ENCODE assay signal across 8 mouse cellular contexts in the genomic region with DNA sequence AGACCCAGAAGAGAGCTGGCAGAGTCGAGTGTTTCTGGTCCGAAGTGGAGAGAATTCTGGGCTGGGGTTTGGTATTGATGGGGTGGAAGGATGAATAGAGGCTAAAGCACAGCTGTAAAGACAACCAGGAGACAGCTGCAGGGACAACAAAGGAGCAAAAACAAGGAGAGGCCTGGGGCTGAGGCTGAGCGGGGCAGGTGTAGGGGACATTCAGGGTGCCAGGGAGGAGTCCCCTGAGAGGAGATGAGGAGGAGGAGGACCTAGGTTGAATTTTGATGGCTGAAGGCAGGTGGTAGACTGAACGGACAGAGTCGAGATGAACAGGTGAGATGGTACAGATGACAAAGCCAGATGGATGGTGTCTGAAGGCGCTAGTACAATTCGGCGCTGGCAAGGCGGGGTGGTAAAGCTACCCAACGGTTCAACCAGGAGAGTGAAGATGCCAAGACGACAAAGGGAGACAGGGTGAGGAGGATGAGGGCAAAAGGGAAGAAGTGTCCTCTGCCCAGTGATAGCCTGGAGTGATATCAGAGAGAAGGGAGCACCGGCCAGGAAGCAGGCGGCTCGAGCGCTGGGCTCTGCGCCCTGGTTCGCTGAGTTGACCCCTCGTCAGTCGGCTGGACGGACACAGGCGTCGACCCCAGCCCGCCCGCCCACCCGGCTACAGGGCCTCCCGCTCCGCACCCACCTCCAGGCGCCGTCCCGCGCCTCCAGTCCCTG. TPM values are rescaled to one million over a fixed set of nuclear protein-coding genes. Genes with fewer than 3 reads are reported as not detected.
A peak's percentile ranks its signal among the peaks of the same experiment; 100 is the strongest.
DNase-seq lines count a peak whose midpoint lies in the region; ATAC-seq and TF ChIP-seq lines count a peak whose summit lies in the region.

No protein-coding gene starts in this region.

- 0 out of 2 replicates have a peak, but pooled peaks cover 6% of the 10 kb centered on the region for H3K4me1 ChIP-seq in kidney, postnatal 0 days (replicated peaks; ENCODE audit: insufficient read depth, low read length)
- H3K4me1 ChIP-seq in embryonic facial prominence, embryonic 12.5 days, result peaks cover 12% of the 10 kb centered on the region
- H3K4me1 ChIP-seq in hindbrain, embryonic 16.5 days (ENCODE audit: control insufficient read depth, insufficient read depth, low read depth, low read length), result peaks cover 20% of the 10 kb centered on the region
- peaks cover 9% of the 10 kb centered on the region for H3K4me1 ChIP-seq in midbrain, postnatal 0 days (ENCODE audit: insufficient read depth, low read length)

- peak overlapping the region; percentile 47 for H3K27ac ChIP-seq in kidney, postnatal 0 days
- peak overlapping the region; percentile 62; the same call in 1 of the 2 replicates for H3K27ac ChIP-seq in embryonic facial prominence, embryonic 12.5 days
- H3K27ac ChIP-seq in hindbrain, embryonic 16.5 days (ENCODE audit: low read depth, low read length), result peak overlapping the region; percentile 79
- H3K27ac ChIP-seq in midbrain, postnatal 0 days (ENCODE audit: low read depth, low read length), result peak overlapping the region; percentile 85

- no peak for TF ChIP-seq CTCF in kidney, postnatal 0 days (IDR thresholded peaks at IDR 0.05; ENCODE audit: low read depth)
- TF ChIP-seq CTCF in midbrain, postnatal 0 days (IDR thresholded peaks at IDR 0.05), result no peak

- no peak; the same call in 1 of the 2 replicates for ATAC-seq in kidney, postnatal 0 days (replicated peaks; ENCODE audit: low FRiP score, low read depth)
- 0 out of 2 replicates have a peak, but pooled peaks have one; percentile 2 for ATAC-seq in embryonic facial prominence, embryonic 12.5 days (ENCODE audit: insufficient number of reproducible peaks, insufficient read depth, low FRiP score, low TSS enrichment)
- ATAC-seq in hindbrain, embryonic 16.5 days, result peak; percentile 0; the same call in 1 of the 2 replicates
- ATAC-seq in midbrain, postnatal 0 days (ENCODE audit: low FRiP score), result peak; percentile 31

- peak overlapping the region; percentile 78 for H3K9ac ChIP-seq in kidney, postnatal 0 days (ENCODE audit: low read depth, low read length)
- H3K9ac ChIP-seq in embryonic facial prominence, embryonic 12.5 days, result peak overlapping the region; percentile 86
- peak overlapping the region; percentile 88 for H3K9ac ChIP-seq in hindbrain, embryonic 16.5 days (ENCODE audit: low read depth, low read length)
- H3K9ac ChIP-seq in midbrain, postnatal 0 days (replicated peaks; ENCODE audit: low read length, poor library complexity, severe bottlenecking), result peak overlapping the region; percentile 83

- peak overlapping the region; percentile 91 for H3K4me2 ChIP-seq in kidney, postnatal 0 days (ENCODE audit: low read length)
- H3K4me2 ChIP-seq in embryonic facial prominence, embryonic 12.5 days (replicated peaks), result peak overlapping the region; percentile 93
- H3K4me2 ChIP-seq in hindbrain, embryonic 16.5 days (ENCODE audit: low read length), result peak overlapping the region; percentile 68
- H3K4me2 ChIP-seq in midbrain, postnatal 0 days (ENCODE audit: low read depth, low read length, poor library complexity, severe bottlenecking), result peak overlapping the region; percentile 70

- H3K4me3 ChIP-seq in kidney, postnatal 0 days (replicated peaks; ENCODE audit: low read depth, low read length), result peak overlapping the region; percentile 57
- peak overlapping the region; percentile 61 for H3K4me3 ChIP-seq in embryonic facial prominence, embryonic 12.5 days
- H3K4me3 ChIP-seq in hindbrain, embryonic 16.5 days (ENCODE audit: low read length), result peak overlapping the region; percentile 61
- H3K4me3 ChIP-seq in midbrain, postnatal 0 days (ENCODE audit: low read depth, low read length), result peak overlapping the region; percentile 65

- no peaks in the 10 kb centered on the region for H3K27me3 ChIP-seq in kidney, postnatal 0 days (ENCODE audit: insufficient read depth, low read length)
- no peaks in the 10 kb centered on the region for H3K27me3 ChIP-seq in embryonic facial prominence, embryonic 12.5 days
- H3K27me3 ChIP-seq in hindbrain, embryonic 16.5 days (replicated peaks; ENCODE audit: control insufficient read depth, insufficient read depth, low read length), result no peaks in the 10 kb centered on the region
- no peaks in the 10 kb centered on the region for H3K27me3 ChIP-seq in midbrain, postnatal 0 days (ENCODE audit: insufficient read depth, low read length)

- WGBS in kidney, postnatal 0 days, result 8% methylated on average over 25 of the region's 31 CpGs
- 9% methylated on average over 30 of the region's 31 CpGs for WGBS in embryonic facial prominence, embryonic 12.5 days
- 11% methylated on average over 20 of the region's 31 CpGs for WGBS in hindbrain, embryonic 16.5 days
- WGBS in midbrain, postnatal 0 days, result 6% methylated on average over 19 of the region's 31 CpGs

- H3K9me3 ChIP-seq in kidney, postnatal 0 days (replicated peaks; ENCODE audit: low read length), result no peaks in the 10 kb centered on the region
- H3K9me3 ChIP-seq in embryonic facial prominence, embryonic 12.5 days, result no peaks in the 10 kb centered on the region
- no peaks in the 10 kb centered on the region for H3K9me3 ChIP-seq in hindbrain, embryonic 16.5 days (ENCODE audit: control insufficient read depth, low read length)
- H3K9me3 ChIP-seq in midbrain, postnatal 0 days (ENCODE audit: low read length), result no peaks in the 10 kb centered on the region

- no peak for DNase-seq in kidney, postnatal 0 days (ENCODE audit: low spot score)
- no peak for DNase-seq in kidney, postnatal 4 days
- DNase-seq in midbrain, postnatal 0 days (ENCODE audit: low spot score), result no peak
- no peak for DNase-seq in adrenal gland, adult (ENCODE audit: inconsistent age in 2 of 2, low spot score in 1 of 2)
- DNase-seq in adrenal gland, adult 18-20 months (ENCODE audit: low spot score in 2 of 2), result no peak
- no peak for DNase-seq in layer of hippocampus, postnatal 14 days (ENCODE audit: low spot score in 2 of 2)

- peaks cover 7% of the 10 kb centered on the region; the same call in 1 of the 2 replicates for H3K36me3 ChIP-seq in kidney, postnatal 0 days (ENCODE audit: insufficient read depth, low read length)
- peaks cover 28% of the 10 kb centered on the region for H3K36me3 ChIP-seq in embryonic facial prominence, embryonic 12.5 days
- peaks cover 12% of the 10 kb centered on the region for H3K36me3 ChIP-seq in hindbrain, embryonic 16.5 days (ENCODE audit: control insufficient read depth, insufficient read depth, low read length)
- H3K36me3 ChIP-seq in midbrain, postnatal 0 days (ENCODE audit: insufficient read depth, low read length), result peaks cover 10% of the 10 kb centered on the region; the same call in 1 of the 2 replicates

RNA-seq across cellular contexts. Expression of gene Tigd3, which starts 0.5 kb away (rescaled TPM):
- polyA plus RNA-seq in kidney, postnatal 0 days (2015; fragmentation: Nextera tagmentation; extraction: Ambion mirVana), result 2.9 and 3.6 TPM in 2 replicates
- polyA plus RNA-seq in embryonic facial prominence, embryonic 12.5 days (2016; fragmentation: Nextera tagmentation; extraction: Ambion mirVana), result 5.3 and 6.3 TPM in 2 replicates
- polyA plus RNA-seq in hindbrain, embryonic 16.5 days (2015; fragmentation: Nextera tagmentation; extraction: Ambion mirVana), result 10.0 and 10.2 TPM in 2 replicates
- total RNA-seq in midbrain, postnatal 0 days (2014; rRNA removed), result 9.0 and 11.4 TPM in 2 replicates
- polyA plus RNA-seq in midbrain, postnatal 0 days (2015; fragmentation: Nextera tagmentation; extraction: Ambion mirVana), result 10.6 and 10.9 TPM in 2 replicates
- total RNA-seq in adrenal gland, adult 18-20 months (2021), result 1 to 10 TPM in 1 of 2 experiments, under 1 TPM in 1; 0.90 to 1.1 TPM
- 1 to 10 TPM; 3.4 to 4.2 TPM for total RNA-seq in layer of hippocampus, postnatal 14 days (2021)

RNA-seq across cellular contexts. Expression of gene Slc25a45, which starts 15.8 kb away (rescaled TPM):
- polyA plus RNA-seq in kidney, postnatal 0 days (2015; fragmentation: Nextera tagmentation; extraction: Ambion mirVana), result 19.9 and 24.5 TPM in 2 replicates
- polyA plus RNA-seq in embryonic facial prominence, embryonic 12.5 days (2016; fragmentation: Nextera tagmentation; extraction: Ambion mirVana), result 2.0 and 3.1 TPM in 2 replicates
- 2.2 and 2.6 TPM in 2 replicates for polyA plus RNA-seq in hindbrain, embryonic 16.5 days (2015; fragmentation: Nextera tagmentation; extraction: Ambion mirVana)
- 3.7 and 4.8 TPM in 2 replicates for total RNA-seq in midbrain, postnatal 0 days (2014; rRNA removed)
- polyA plus RNA-seq in midbrain, postnatal 0 days (2015; fragmentation: Nextera tagmentation; extraction: Ambion mirVana), result 2.1 and 2.7 TPM in 2 replicates
- total RNA-seq in adrenal gland, adult 18-20 months (2021), result 10 to 100 TPM in 1 of 2 experiments, 1 to 10 TPM in 1; 4.9 to 19.0 TPM
- 1 to 10 TPM; 3.6 to 3.7 TPM for total RNA-seq in layer of hippocampus, postnatal 14 days (2021)

RNA-seq across cellular contexts. Expression of gene Frmd8, which starts 18.4 kb away (rescaled TPM):
- 31.6 and 35.9 TPM in 2 replicates for polyA plus RNA-seq in kidney, postnatal 0 days (2015; fragmentation: Nextera tagmentation; extraction: Ambion mirVana)
- polyA plus RNA-seq in embryonic facial prominence, embryonic 12.5 days (2016; fragmentation: Nextera tagmentation; extraction: Ambion mirVana), result 35.3 and 41.4 TPM in 2 replicates
- polyA plus RNA-seq in hindbrain, embryonic 16.5 days (2015; fragmentation: Nextera tagmentation; extraction: Ambion mirVana), result 18.1 and 20.1 TPM in 2 replicates
- total RNA-seq in midbrain, postnatal 0 days (2014; rRNA removed), result 11.2 and 19.1 TPM in 2 replicates
- 11.2 and 11.7 TPM in 2 replicates for polyA plus RNA-seq in midbrain, postnatal 0 days (2015; fragmentation: Nextera tagmentation; extraction: Ambion mirVana)
- 10 to 100 TPM; 21.1 to 42.8 TPM for total RNA-seq in adrenal gland, adult 18-20 months (2021)
- 10 to 100 TPM; 19.8 to 20.1 TPM for total RNA-seq in layer of hippocampus, postnatal 14 days (2021)

RNA-seq across cellular contexts. Expression of gene Dpf2, which starts 19.4 kb away (rescaled TPM):
- 108 and 109 TPM in 2 replicates for polyA plus RNA-seq in kidney, postnatal 0 days (2015; fragmentation: Nextera tagmentation; extraction: Ambion mirVana)
- 192 and 207 TPM in 2 replicates for polyA plus RNA-seq in embryonic facial prominence, embryonic 12.5 days (2016; fragmentation: Nextera tagmentation; extraction: Ambion mirVana)
- polyA plus RNA-seq in hindbrain, embryonic 16.5 days (2015; fragmentation: Nextera tagmentation; extraction: Ambion mirVana), result 94.0 and 117 TPM in 2 replicates
- total RNA-seq in midbrain, postnatal 0 days (2014; rRNA removed), result 52.9 and 84.7 TPM in 2 replicates
- 57.7 and 61.0 TPM in 2 replicates for polyA plus RNA-seq in midbrain, postnatal 0 days (2015; fragmentation: Nextera tagmentation; extraction: Ambion mirVana)
- 100 to 1,000 TPM; 111 to 129 TPM for total RNA-seq in adrenal gland, adult 18-20 months (2021)
- 10 to 100 TPM; 78.1 to 92.3 TPM for total RNA-seq in layer of hippocampus, postnatal 14 days (2021)

RNA-seq across cellular contexts. Expression of gene Cdc42ep2, which starts 31.2 kb away (rescaled TPM):
- 13.2 and 14.2 TPM in 2 replicates for polyA plus RNA-seq in kidney, postnatal 0 days (2015; fragmentation: Nextera tagmentation; extraction: Ambion mirVana)
- polyA plus RNA-seq in embryonic facial prominence, embryonic 12.5 days (2016; fragmentation: Nextera tagmentation; extraction: Ambion mirVana), result 3.6 and 4.2 TPM in 2 replicates
- polyA plus RNA-seq in hindbrain, embryonic 16.5 days (2015; fragmentation: Nextera tagmentation; extraction: Ambion mirVana), result 22.2 and 23.4 TPM in 2 replicates
- 20.6 and 28.4 TPM in 2 replicates for total RNA-seq in midbrain, postnatal 0 days (2014; rRNA removed)
- 19.2 and 20.9 TPM in 2 replicates for polyA plus RNA-seq in midbrain, postnatal 0 days (2015; fragmentation: Nextera tagmentation; extraction: Ambion mirVana)
- total RNA-seq in adrenal gland, adult 18-20 months (2021), result 1 to 10 TPM; 5.2 to 8.0 TPM
- 1 to 10 TPM; 4.7 to 5.7 TPM for total RNA-seq in layer of hippocampus, postnatal 14 days (2021)
